Mouse (Mus musculus): ENCODE measurements around the gene Cmtm2b.
"Not testable (repeated sequence)": the region's sequence is repeated elsewhere in the genome, so short reads cannot be mapped to it uniquely, and the experiment has no call there.

The Cmtm2b gene

GRCm38 (mm10) chr8:104321930-104322329 is at the start of gene Cmtm2b:
Cmtm2b (plus strand) TSS chr8:104322230.
- DNase-seq (ENCODE audit: low spot score in 2 of 2): not testable (repeated sequence)

GRCm38 (mm10) chr8:104293081-104293480 is 28.9 kb upstream of the Cmtm2b start, which contains the start of gene Cmtm2a:
Cmtm2a (minus strand) TSS chr8:104293181.
- not testable (repeated sequence) for DNase-seq (ENCODE audit: low spot score in 2 of 2)

- DNase-seq (ENCODE audit: low spot score in 2 of 2): no peak
Observed at GRCm38 (mm10) chr8:104294396-104294795, 27.6 kb upstream of the Cmtm2b start.

- not testable (repeated sequence) for DNase-seq (ENCODE audit: low spot score in 2 of 2)
Observed at GRCm38 (mm10) chr8:104301577-104301976, 20.5 kb upstream of the Cmtm2b start.

GRCm38 (mm10) chr8:104302536-104302935 is 19.5 kb upstream of the Cmtm2b start:
- DNase-seq (ENCODE audit: low spot score in 2 of 2): not testable (repeated sequence)

GRCm38 (mm10) chr8:104304962-104305361 is 17.1 kb upstream of the Cmtm2b start:
- DNase-seq (ENCODE audit: low spot score in 2 of 2): no peak

- not testable (repeated sequence) for DNase-seq (ENCODE audit: low spot score in 2 of 2)
Observed at GRCm38 (mm10) chr8:104308341-104308740, 13.7 kb upstream of the Cmtm2b start.

GRCm38 (mm10) chr8:104309441-104310155 is 12.4 kb upstream of the Cmtm2b start, which contains the start of the genes Gm45711 and Cmtm1:
Gm45711 (minus strand) TSS chr8:104310081.
Cmtm1 (minus strand) TSS chr8:104310145.
- DNase-seq (ENCODE audit: low spot score in 2 of 2): not testable (repeated sequence)

GRCm38 (mm10) chr8:104312023-104312422 is 10.0 kb upstream of the Cmtm2b start:
- not testable (repeated sequence) for DNase-seq (ENCODE audit: low spot score in 2 of 2)

- DNase-seq (ENCODE audit: low spot score in 2 of 2): no peak
Observed at GRCm38 (mm10) chr8:104313311-104313710, 8.7 kb upstream of the Cmtm2b start.

- DNase-seq (ENCODE audit: low spot score in 2 of 2): not testable (repeated sequence)
Observed at GRCm38 (mm10) chr8:104321267-104321666, 763 bp upstream of the Cmtm2b start, which contains the start of gene Gm11020. Gm11020 (plus strand) TSS chr8:104321567.

- no peak for DNase-seq (ENCODE audit: low spot score in 2 of 2)
Observed at GRCm38 (mm10) chr8:104332665-104333631, 10.9 kb downstream of the Cmtm2b start.

GRCm38 (mm10) chr8:104333786-104334185 is 11.8 kb downstream of the Cmtm2b start:
- DNase-seq (ENCODE audit: low spot score in 2 of 2): no peak

GRCm38 (mm10) chr8:104334196-104334595 is 12.2 kb downstream of the Cmtm2b start:
- no peak for DNase-seq (ENCODE audit: low spot score in 2 of 2)

GRCm38 (mm10) chr8:104336806-104337205 is 14.8 kb downstream of the Cmtm2b start:
- DNase-seq (ENCODE audit: low spot score in 2 of 2): no peak

- no peak for DNase-seq (ENCODE audit: low spot score in 2 of 2)
Observed at GRCm38 (mm10) chr8:104337890-104338289, 15.9 kb downstream of the Cmtm2b start.

- no peak for DNase-seq (ENCODE audit: low spot score in 2 of 2)
Observed at GRCm38 (mm10) chr8:104339229-104339982, 17.4 kb downstream of the Cmtm2b start, which contains the start of gene Cmtm3. Cmtm3 (plus strand) TSS chr8:104339410.

- DNase-seq (ENCODE audit: low spot score in 2 of 2): peak in 1 of 2 experiments; percentile 16
Observed at GRCm38 (mm10) chr8:104339983-104340232, 17.9 kb downstream of the Cmtm2b start.

GRCm38 (mm10) chr8:104340233-104341105 is 18.4 kb downstream of the Cmtm2b start:
- DNase-seq (ENCODE audit: low spot score in 2 of 2): peak; percentile 69 to 82

GRCm38 (mm10) chr8:104341106-104341561 is 19.1 kb downstream of the Cmtm2b start:
- DNase-seq (ENCODE audit: low spot score in 2 of 2): no peak
